Mouse (Mus musculus) frontal cortex, postnatal 36 days (tissue): ENCODE measurements at regions not wholly inside any gene's neighbourhood (a gene's known extent, or its start where the extent isn't known, plus 50 kb on each side); places are given as distances from the start of the nearest gene placed in this dataset.
A peak's percentile ranks its signal among the peaks of the same experiment; 100 is the strongest.

Experiments used
- DNase-seq, 2 experiments: peaks; one replicate each; pipeline ENCODE4 v3.0.0; 2022; ENCODE audit warnings: low spot score in 2 of 2

DNA sequence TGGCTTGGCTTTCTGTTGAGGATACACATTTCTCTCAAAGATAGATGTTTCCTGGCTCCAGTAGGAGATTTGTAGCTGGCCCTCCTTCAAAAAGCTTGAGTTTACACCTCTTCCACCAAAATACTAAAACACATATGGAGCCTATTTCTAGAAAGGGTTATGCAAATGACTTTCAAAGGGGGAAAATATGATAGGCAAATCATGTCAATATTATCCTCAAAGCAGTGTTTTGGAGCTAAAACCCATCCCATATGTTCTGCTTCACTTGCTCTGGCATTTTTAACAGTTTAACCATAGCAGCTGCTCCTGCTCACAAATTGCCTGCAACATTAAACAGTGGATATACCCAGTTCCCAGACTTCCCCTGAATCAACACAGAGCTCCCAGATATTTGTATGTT lies 525.5 kb upstream of the Pappa start:
- peak; percentile 6 to 47 for DNase-seq

GRCm38 (mm10) chr4:64599222-64599621 lies 524.8 kb upstream of the Pappa start:
- no peak for DNase-seq

DNA sequence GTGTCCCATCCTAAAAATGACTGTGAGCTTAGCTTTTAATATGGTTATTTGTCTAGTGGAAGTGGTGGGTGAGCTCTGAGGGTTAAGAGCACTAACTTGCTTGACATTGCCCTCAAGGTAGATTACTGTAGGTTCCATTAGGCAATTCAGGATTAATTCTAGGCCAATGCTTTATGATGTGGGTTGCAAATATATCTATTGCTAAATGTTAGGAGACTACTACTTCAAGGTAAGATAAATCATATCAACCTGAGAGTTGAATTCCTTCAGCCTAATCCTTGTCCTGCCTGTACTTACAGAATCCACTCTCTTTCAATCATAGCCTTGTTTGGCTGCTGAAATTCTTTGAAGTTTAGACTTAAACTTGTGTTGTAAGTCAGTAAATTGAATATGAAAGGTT lies 501.2 kb upstream of the Pappa start:
- DNase-seq, result no peak

DNA sequence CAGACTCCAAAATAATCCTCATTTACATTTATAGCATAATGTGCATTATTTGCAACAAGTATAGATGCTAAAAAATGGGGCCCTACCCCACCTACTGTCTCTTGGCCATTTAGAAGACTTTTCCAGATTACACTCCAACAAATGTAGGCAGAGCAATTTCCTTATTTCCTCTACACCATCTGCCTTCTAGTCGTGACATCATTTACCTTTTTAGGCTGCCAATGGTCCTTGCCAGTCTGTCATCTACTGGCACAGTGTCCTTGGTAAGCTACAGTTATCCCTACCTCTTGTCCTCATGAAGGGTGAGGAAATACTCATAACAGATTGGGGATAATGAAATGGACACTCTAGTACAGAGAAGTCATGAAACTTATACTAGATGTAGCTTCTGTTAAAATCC lies 491.8 kb upstream of the Pappa start:
- DNase-seq, result no peak

GRCm38 (mm10) chr4:64635256-64635962 lies 488.6 kb upstream of the Pappa start:
- DNase-seq, result no peak

GRCm38 (mm10) chr4:64640056-64640455 lies 483.9 kb upstream of the Pappa start:
- DNase-seq, result no peak

- no peak for DNase-seq
Measured at GRCm38 (mm10) chr4:64640976-64641375, 483.0 kb upstream of the Pappa start.

- DNase-seq, result no peak
Measured at GRCm38 (mm10) chr4:64645141-64645540, 478.8 kb upstream of the Pappa start.

DNA sequence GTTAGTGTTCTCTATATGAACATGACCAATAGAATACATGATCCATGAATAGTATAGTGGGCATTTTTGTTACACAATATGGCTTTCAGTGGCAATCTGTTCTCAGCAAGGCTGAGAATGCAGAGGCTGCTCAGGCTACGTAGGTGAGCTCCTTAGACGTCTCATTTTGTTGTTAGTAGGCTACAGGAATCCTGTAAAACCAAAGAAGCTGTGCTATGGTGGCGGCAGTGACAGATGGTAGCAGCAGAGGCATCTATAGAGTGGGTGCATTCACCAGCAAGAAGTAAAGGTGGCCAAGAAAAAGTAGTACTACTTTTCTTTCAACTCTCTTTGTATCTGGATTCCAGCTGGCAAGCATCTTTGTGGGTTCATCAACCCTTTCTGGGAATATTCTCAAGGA lies 469.8 kb upstream of the Pappa start:
- peak; percentile 19 to 54 for DNase-seq

GRCm38 (mm10) chr4:64655534-64655933 lies 468.4 kb upstream of the Pappa start:
- no peak for DNase-seq

DNA sequence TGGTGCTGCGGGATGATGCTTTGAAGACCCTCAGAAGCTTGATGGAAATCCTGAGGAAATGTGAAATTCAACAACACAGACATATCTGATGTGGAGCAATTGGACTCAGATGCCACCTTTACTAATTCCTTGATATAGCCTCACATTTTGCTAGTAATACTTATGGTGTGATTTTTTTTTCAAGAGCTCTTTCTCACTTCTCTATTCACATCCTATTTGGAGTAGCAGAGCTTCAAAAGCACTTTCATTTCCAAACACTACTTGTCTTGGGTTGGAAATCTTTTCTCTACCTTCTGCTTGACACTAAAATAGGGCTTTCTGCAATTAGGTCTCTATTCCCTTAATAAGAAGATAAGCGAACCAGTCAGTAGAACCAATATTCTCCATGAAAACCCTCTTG lies 460.3 kb upstream of the Pappa start:
- DNase-seq, result no peak

GRCm38 (mm10) chr4:64667998-64668397 lies 456.0 kb upstream of the Pappa start:
- no peak for DNase-seq

DNA sequence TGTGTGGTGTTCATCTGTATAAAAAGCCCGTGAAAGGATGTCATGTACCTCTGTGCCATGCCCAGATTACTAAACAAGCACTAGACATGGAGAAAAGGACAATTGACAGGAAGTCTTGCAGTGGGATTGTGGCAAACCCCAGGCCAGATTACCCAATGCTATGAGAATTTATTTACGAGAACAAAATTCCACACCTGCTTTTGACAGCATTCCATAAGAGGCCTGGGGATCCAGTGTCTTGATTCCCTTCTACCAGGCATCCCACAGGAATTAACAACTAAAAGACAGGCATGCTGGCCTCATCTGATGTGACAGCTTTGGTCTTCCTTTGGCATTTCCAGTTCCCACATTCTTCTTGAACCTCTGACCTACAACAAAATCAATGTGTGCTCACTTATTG lies 454.3 kb upstream of the Pappa start:
- no peak for DNase-seq

DNA sequence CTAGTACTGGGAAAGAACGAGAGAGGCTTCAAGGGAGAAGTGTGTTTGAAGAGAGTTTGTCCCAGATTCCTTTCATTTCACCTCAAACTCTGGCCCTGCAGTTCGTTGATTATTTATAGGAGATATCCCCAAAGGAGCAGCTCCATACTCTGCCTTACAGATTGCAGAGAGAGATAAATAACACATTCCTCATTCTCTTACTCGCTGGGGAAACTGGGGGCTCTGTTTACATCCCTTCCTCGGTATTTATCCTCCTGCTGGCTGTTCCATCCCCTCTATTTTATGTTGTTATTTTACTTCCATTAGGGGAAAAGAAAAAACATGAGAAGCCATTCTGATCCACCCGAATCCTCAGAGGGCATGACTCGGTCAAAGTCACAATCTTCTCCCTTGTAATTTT lies 447.5 kb upstream of the Pappa start:
- no peak for DNase-seq

- no peak for DNase-seq
Measured at GRCm38 (mm10) chr4:64676881-64677280, 447.1 kb upstream of the Pappa start.

- no peak for DNase-seq
Measured at GRCm38 (mm10) chr4:64684654-64685053, 439.3 kb upstream of the Pappa start.

DNA sequence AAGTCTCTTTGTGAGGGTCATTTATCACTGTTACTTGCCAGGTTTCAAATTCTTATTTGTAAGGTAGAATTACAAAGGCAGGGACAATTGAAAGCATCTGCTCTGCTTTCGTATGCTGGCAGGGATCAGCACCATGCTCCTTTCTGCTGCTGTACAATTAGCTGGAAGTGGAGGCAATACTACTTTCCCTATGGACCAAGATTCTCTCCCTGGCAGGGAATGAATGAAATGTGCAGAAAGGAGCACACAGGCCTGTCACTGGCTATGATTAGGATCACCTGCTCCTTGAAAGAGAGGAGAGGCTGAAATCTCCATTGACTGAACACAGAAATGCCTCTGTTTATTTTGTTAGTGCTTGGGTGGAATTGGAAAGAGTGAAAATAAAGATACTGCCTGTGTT lies 427.8 kb upstream of the Pappa start:
- DNase-seq, result no peak

GRCm38 (mm10) chr4:64723296-64723695 lies 400.7 kb upstream of the Pappa start:
- DNase-seq, result no peak

DNA sequence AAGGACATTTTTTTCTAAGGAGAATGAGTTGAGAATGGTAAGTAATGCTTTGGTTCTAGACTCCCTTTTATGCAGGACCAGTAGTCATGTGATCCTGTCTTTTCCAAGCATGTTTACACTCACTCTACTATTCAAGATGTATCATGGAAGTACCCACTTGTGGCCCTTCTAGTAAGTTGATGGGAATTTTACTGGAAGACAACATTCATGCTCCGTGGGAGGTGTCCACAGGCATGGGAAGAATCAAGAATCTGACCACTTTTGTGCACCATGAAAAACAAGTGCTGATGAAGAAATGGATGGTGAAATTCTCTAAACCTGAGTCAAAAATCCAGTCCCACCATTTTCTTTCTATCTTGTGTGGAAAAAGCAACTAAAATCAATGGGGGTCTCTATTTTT lies 399.1 kb upstream of the Pappa start:
- DNase-seq, result no peak

DNA sequence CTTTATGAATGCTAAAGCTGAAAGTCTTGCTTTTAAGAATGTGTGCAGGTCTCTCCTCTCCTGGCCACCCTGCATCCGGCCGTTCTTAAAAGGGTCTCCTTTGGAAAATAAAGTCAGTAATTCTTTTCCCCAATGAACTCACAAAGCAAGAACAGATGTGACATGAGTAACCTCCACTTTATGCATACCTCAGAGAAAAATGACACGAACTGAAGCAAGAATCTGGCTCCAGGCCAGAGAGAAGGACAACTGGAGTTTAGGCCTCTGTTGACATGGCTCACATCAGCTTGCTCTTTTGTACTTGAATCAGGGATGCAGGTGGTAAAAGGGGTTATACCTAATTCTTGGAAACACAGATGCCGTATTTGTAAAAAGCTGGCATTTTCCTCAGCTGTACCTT lies 368.0 kb upstream of the Pappa start:
- DNase-seq, result no peak

DNA sequence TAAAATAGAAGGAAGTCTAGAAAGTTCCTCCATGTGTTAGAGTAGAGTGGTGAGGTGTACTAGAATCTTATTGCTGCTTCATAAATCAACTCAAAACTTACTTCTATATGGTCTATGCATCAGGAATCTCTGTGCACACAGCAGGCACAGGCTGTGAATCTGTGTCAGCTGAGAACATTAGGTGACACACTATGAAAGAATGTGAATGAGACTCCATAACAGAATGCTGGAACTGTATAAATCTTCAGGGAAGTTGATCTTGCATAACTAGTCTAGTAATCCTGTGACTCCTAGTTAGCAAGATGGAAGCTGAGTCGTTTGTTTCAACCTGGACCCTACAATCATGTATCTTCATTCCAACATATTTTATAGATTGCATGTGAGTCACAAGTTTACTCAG lies 355.4 kb upstream of the Pappa start:
- DNase-seq, result no peak

DNA sequence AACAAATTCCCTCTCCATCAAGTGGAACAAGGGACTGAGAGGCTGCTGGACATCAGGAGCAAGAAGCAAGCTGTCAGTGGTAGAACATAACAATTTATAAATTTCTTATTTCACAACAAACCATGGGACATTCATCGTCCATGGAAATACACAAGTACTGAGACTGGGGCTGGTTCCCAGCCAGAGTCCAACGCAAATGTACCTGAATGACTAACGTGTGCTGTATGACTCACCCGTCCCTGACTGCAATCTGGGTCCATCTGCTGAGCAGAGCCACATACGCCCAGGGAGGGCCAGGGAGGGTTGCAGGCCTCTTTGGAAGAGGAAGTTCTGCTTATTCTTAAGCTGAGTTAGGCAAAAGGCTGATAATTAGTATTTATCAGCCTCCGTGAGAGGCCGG lies 320.1 kb upstream of the Pappa start:
- peak; percentile 3 to 8 for DNase-seq

- no peak for DNase-seq
Measured at GRCm38 (mm10) chr4:64804996-64805395, 319.0 kb upstream of the Pappa start.

DNA sequence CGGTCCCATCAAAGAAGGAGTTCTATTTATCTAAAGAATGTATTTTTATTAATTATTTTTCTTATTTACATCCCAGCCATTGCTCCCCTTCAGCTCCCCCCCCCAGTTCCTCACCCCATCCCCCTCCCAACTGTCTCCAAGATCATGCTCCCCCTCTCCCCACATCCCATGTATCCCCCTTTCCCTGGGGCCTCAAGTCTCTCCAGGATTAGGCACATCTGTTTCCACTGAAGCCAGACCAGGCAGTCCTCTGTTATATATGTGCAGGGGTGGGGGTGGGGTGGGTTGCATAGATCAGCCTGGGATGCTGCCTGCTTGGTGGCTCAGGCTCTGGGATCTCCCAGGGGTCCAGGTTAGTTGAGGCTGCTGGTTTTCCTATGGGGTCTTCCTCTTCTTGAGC lies 316.8 kb upstream of the Pappa start:
- no peak for DNase-seq
